Mouse (Mus musculus): ENCODE results near the gene BC025446. TPM values are rescaled to one million over a fixed set of nuclear protein-coding genes. Genes with fewer than 3 reads are reported as not detected.
"Not testable (repeated sequence)": the region's sequence is repeated elsewhere in the genome, so short reads cannot be mapped to it uniquely, and the experiment has no call there.

Gene BC025446
- polyA plus RNA-seq (2014; fragmentation: Nextera tagmentation; extraction: Ambion mirVana): not detected in 2 replicates

DNA sequence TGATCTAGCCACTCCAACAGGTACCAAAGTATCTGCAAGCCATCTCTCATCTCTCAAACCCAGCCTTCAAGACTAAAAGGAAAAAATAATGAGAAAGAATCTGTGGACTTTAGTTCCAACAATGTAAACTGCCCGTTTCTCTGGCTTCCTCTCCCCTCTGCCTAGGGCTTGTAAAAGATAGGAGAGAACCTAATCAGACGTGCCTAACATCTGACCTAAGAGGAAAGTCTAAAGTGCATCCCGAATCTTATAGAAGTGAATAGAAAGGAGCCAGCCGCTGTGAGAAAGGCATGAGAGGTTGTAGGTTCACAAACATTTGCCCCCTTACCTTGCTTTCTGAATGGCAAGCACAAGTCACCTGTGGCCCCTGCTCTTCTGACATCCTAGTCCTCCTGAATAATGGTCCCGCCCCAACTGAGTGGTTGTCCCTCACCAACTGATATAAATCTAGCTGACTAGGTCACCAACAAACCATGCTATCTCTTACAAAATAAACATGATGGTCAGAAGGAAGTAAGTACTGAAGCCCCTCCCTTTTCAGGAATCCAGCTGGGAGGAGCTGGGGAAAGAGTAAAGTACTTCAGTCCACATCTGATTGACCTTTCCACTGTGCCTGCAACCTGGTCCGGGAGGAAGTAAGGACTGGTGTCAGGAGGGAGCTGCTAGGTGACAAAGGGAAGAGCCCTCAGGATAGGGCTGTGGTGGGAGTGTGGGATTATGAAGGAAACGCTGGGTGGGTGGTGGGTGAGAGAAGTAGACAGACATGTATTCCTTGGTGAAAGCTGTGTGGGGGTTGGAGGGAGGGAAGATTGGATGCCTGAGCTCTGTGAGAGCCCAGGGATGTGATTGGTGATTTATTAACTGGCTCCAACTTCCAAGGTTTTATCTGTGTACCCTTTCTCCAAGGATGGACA, at the start of gene BC025446:
BC025446 (plus strand) TSS at position 599 of the 914 bp plus-strand sequence.
- no peak for DNase-seq (ENCODE audit: low spot score)
- H3K4me2 ChIP-seq (ENCODE audit: low read depth, severe bottlenecking): no peak within 1 kb of the TSS

DNA sequence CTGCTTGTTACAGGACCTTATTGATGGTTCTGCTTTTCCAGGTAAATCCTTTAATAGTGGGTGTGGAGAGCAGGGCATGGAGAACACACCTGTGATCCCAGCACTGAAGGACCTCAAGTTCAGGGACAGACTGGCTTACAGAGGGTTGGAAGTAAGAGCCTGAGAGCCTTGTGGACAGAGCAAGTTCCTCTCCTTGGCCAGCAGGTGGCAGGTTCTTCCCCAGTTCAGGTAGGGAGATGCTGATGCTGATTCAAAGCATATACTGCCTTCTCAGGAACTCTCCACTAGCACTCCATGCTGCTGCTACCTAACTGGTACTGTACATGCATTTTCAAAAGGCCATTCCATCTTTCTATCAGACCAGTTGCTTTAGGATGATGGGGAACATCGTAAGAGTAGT, 40.7 kb upstream of the BC025446 start:
- Histone ChIP-seq H3K9me3 (ENCODE audit: control insufficient read depth, low read length) (no peaks in the 10 kb centered on the region), H3K9ac (ENCODE audit: low read length) (no peak overlapping the region), H3K36me3 (ENCODE audit: control insufficient read depth, insufficient read depth, low read length) (no peaks in the 10 kb centered on the region), H3K4me3 (ENCODE audit: low read depth, low read length) (no peak overlapping the region), H3K27ac (replicated peaks; ENCODE audit: low read depth, low read length) (no peak overlapping the region), H3K27me3 (ENCODE audit: control insufficient read depth, insufficient read depth, low read length) (no peaks in the 10 kb centered on the region), H3K4me1 (ENCODE audit: control insufficient read depth, insufficient read depth, low read length) (no peaks in the 10 kb centered on the region), H3K4me2 (ENCODE audit: low read depth, severe bottlenecking) (no peak overlapping the region)
- ATAC-seq (ENCODE audit: insufficient number of reproducible peaks, low FRiP score, low TSS enrichment, low read depth): no peak
- peak; percentile 44 for DNase-seq (ENCODE audit: low spot score)
- 57% methylated on average over 1 of the region's 1 CpGs for WGBS

More for the DNA sequence above, at the start of gene BC025446:
- WGBS: 81% methylated on average over 7 of the region's 7 CpGs
- H3K4me1 ChIP-seq (ENCODE audit: control insufficient read depth, insufficient read depth, low read length): no peaks in the 10 kb centered on the region
- H3K9ac ChIP-seq (ENCODE audit: low read length): no peak within 1 kb of the TSS
- H3K9me3 ChIP-seq (ENCODE audit: control insufficient read depth, low read length): 0 out of 2 replicates have a peak, but pooled peaks cover 3% of the 10 kb centered on the region
- no peaks in the 10 kb centered on the region for H3K36me3 ChIP-seq (ENCODE audit: control insufficient read depth, insufficient read depth, low read length)
- no peak within 1 kb of the TSS for H3K27ac ChIP-seq (replicated peaks; ENCODE audit: low read depth, low read length)
- no peaks in the 10 kb centered on the region for H3K27me3 ChIP-seq (ENCODE audit: control insufficient read depth, insufficient read depth, low read length)
- ATAC-seq (ENCODE audit: insufficient number of reproducible peaks, low FRiP score, low TSS enrichment, low read depth): no peak
- H3K4me3 ChIP-seq (ENCODE audit: low read depth, low read length): no peak within 1 kb of the TSS

DNA sequence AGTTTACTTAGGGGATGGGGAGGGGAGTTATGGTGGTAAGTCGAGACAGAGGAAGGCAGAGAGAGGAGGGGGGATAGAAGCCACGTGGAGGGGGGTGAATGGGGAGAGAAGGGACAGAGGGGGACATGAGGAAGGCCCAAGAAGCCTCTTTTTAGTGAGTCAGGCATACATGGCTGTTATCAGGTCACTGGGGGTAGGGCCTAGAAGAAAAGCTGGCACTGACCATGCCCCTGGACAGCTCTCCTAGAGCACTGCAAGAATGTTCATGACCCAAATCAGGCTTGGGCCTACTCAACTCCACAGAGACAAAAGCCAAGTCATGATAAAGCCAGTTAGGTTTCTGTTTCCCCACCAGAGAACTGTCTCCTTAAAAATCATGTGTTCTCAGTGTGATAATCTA, 29.9 kb upstream of the BC025446 start:
- H3K27me3 ChIP-seq (ENCODE audit: control insufficient read depth, insufficient read depth, low read length): no peaks in the 10 kb centered on the region
- no peak overlapping the region for H3K27ac ChIP-seq (replicated peaks; ENCODE audit: low read depth, low read length)
- H3K36me3 ChIP-seq (ENCODE audit: control insufficient read depth, insufficient read depth, low read length): no peaks in the 10 kb centered on the region
- WGBS: 25% methylated on average over 2 of the region's 2 CpGs
- H3K4me3 ChIP-seq (ENCODE audit: low read depth, low read length): no peak overlapping the region
- no peaks in the 10 kb centered on the region for H3K4me1 ChIP-seq (ENCODE audit: control insufficient read depth, insufficient read depth, low read length)
- H3K9me3 ChIP-seq (ENCODE audit: control insufficient read depth, low read length): no peaks in the 10 kb centered on the region
- DNase-seq (ENCODE audit: low spot score) (no peak), ATAC-seq (ENCODE audit: insufficient number of reproducible peaks, low FRiP score, low TSS enrichment, low read depth) (no peak)
- no peak overlapping the region for H3K4me2 ChIP-seq (ENCODE audit: low read depth, severe bottlenecking)
- H3K9ac ChIP-seq (ENCODE audit: low read length): no peak overlapping the region

DNA sequence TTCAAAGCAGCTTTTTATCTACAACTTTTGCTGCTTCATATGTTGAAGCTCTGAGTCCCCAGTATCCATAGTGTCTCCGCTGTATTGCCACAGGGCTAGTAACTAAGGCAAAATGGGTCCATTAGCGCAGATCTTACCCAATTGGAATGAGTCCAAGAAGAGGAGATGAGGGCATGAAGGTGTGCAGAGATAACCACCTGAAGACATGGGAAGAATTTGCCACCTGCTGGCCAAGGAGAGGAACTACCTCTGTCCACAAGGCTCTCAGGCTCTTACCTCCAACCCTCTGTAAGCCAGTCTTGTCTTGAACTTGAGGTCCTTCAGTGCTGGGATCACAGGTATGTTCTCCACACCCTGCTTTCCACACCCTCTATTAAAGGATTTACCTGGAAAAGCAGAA, 27.1 kb upstream of the BC025446 start:
- no peaks in the 10 kb centered on the region for H3K27me3 ChIP-seq (ENCODE audit: control insufficient read depth, insufficient read depth, low read length)
- H3K9me3 ChIP-seq (ENCODE audit: control insufficient read depth, low read length): no peaks in the 10 kb centered on the region
- H3K4me3 ChIP-seq (ENCODE audit: low read depth, low read length): no peak overlapping the region
- H3K4me1 ChIP-seq (ENCODE audit: control insufficient read depth, insufficient read depth, low read length): no peaks in the 10 kb centered on the region
- no peak overlapping the region for H3K9ac ChIP-seq (ENCODE audit: low read length)
- H3K4me2 ChIP-seq (ENCODE audit: low read depth, severe bottlenecking): no peak overlapping the region
- ATAC-seq (ENCODE audit: insufficient number of reproducible peaks, low FRiP score, low TSS enrichment, low read depth) (no peak), DNase-seq (ENCODE audit: low spot score) (peak; percentile 29)
- WGBS: 79% methylated on average over 2 of the region's 2 CpGs
- H3K27ac ChIP-seq (replicated peaks; ENCODE audit: low read depth, low read length): no peak overlapping the region
- H3K36me3 ChIP-seq (ENCODE audit: control insufficient read depth, insufficient read depth, low read length): no peaks in the 10 kb centered on the region

DNA sequence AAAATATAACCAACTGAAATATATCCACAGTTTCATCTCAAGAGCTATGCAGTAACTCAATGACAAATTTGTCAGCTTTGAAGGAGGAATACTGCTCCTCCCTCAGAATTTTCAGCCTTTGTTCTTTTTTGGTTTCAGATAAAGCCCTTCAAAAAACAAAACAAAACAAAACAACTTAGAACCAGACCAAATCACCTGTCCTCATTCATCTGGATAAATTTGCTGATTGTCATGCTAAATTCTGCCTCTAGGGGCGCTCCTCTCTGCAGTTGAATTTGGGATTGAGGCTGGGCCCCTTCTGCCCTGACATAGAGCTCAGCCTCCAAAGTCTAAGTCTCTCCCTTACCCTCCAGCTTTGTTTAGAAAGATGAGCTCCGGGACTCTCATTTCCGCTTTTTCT, 25.6 kb upstream of the BC025446 start:
- not testable (repeated sequence) for H3K4me1 ChIP-seq (ENCODE audit: control insufficient read depth, insufficient read depth, low read length); DNase-seq (ENCODE audit: low spot score); H3K9me3 ChIP-seq (ENCODE audit: control insufficient read depth, low read length); H3K27ac ChIP-seq (replicated peaks; ENCODE audit: low read depth, low read length); H3K9ac ChIP-seq (ENCODE audit: low read length); H3K4me2 ChIP-seq (ENCODE audit: low read depth, severe bottlenecking); H3K36me3 ChIP-seq (ENCODE audit: control insufficient read depth, insufficient read depth, low read length); H3K27me3 ChIP-seq (ENCODE audit: control insufficient read depth, insufficient read depth, low read length); H3K4me3 ChIP-seq (ENCODE audit: low read depth, low read length); ATAC-seq (ENCODE audit: insufficient number of reproducible peaks, low FRiP score, low TSS enrichment, low read depth)
- 0% methylated on average over 1 of the region's 3 CpGs for WGBS

DNA sequence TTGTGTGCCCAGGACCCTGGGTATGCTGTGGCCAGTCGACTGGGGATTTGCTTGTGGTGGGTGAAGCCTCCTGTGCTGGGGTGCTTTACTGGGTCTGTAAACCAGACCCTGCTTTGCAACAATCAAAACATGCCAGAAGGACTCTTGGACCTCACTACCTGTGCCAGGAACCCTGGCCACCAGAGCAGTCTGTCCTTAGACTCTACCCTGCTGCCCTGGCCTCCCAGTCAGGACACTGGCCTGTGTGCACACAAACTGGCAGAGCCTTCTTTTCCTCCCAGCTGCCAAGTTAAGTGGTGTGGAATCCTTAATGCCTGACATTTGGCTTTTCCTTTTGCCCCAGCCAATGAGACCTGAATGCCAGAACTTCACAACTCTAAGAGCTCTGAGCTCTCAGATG, 655 bp downstream of the BC025446 start:
- no peak overlapping the region for H3K4me2 ChIP-seq (ENCODE audit: low read depth, severe bottlenecking)
- DNase-seq (ENCODE audit: low spot score): no peak
- no peaks in the 10 kb centered on the region for H3K27me3 ChIP-seq (ENCODE audit: control insufficient read depth, insufficient read depth, low read length)
- H3K4me3 ChIP-seq (ENCODE audit: low read depth, low read length): no peak overlapping the region
- ATAC-seq (ENCODE audit: insufficient number of reproducible peaks, low FRiP score, low TSS enrichment, low read depth): no peak
- 0 out of 2 replicates have a peak, but pooled peaks cover 3% of the 10 kb centered on the region for H3K9me3 ChIP-seq (ENCODE audit: control insufficient read depth, low read length)
- H3K4me1 ChIP-seq (ENCODE audit: control insufficient read depth, insufficient read depth, low read length): no peaks in the 10 kb centered on the region
- H3K36me3 ChIP-seq (ENCODE audit: control insufficient read depth, insufficient read depth, low read length): no peaks in the 10 kb centered on the region
- H3K9ac ChIP-seq (ENCODE audit: low read length): no peak overlapping the region
- H3K27ac ChIP-seq (replicated peaks; ENCODE audit: low read depth, low read length): no peak overlapping the region
- WGBS: 76% methylated on average over 1 of the region's 1 CpGs

DNA sequence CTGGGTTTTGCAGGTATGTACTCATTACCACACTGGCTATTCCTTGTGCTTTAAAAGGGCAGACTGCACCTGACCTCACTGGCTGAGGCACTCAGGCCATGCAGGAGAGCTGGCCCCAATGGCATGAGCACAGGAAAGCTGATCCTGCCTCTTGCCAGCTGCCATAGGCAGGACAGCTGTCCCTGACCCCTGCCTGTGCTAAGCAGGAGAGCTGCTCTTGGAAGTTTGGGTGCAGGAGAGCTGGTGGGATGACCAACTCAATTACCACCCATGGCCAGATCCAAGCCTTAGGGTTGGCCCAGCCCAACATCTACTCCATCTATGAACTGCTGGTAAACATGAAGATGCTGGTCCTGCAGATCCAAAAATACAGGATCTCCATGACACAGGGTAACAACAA, 5.8 kb downstream of the BC025446 start:
- no peak for ATAC-seq (ENCODE audit: insufficient number of reproducible peaks, low FRiP score, low TSS enrichment, low read depth)
- no peak for DNase-seq (ENCODE audit: low spot score)
- no peak overlapping the region for H3K27ac ChIP-seq (replicated peaks; ENCODE audit: low read depth, low read length)

DNA sequence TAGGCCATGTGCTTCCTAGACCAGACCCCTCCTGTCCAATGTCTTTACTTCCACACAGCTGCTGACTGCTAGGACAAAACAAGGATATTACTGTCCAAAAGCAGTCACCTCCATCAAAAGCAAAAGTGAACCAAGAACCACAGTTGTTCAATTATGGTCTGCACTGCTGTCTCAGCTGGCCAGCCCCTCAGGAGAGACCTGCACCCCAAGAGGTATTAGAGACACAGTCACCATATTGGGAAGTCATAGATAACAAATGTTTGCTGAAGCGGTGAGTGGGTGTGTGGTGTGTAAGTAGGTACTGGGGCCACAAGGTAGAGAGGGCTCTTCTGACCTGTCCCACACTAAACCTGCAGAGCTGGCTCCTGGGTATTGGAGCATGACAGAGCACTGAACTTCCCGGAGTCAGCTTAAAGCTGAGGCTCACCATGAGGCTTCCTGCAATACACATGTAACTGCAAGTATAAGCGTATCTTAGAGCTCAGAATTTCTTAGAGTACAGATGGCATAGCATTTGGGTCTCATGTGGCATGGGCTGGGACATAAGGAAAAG, 21.6 kb downstream of the BC025446 start:
- WGBS: 87% methylated on average over 3 of the region's 3 CpGs
- Histone ChIP-seq H3K9ac (ENCODE audit: low read length) (no peak overlapping the region), H3K36me3 (ENCODE audit: control insufficient read depth, insufficient read depth, low read length) (no peaks in the 10 kb centered on the region), H3K27ac (replicated peaks; ENCODE audit: low read depth, low read length) (no peak overlapping the region), H3K27me3 (ENCODE audit: control insufficient read depth, insufficient read depth, low read length) (no peaks in the 10 kb centered on the region), H3K9me3 (ENCODE audit: control insufficient read depth, low read length) (no peaks in the 10 kb centered on the region), H3K4me2 (ENCODE audit: low read depth, severe bottlenecking) (no peak overlapping the region), H3K4me1 (ENCODE audit: control insufficient read depth, insufficient read depth, low read length) (no peaks in the 10 kb centered on the region), H3K4me3 (ENCODE audit: low read depth, low read length) (no peak overlapping the region)
- ATAC-seq (ENCODE audit: insufficient number of reproducible peaks, low FRiP score, low TSS enrichment, low read depth): no peak
- DNase-seq (ENCODE audit: low spot score): no peak

More for the DNA sequence above, 5.8 kb downstream of the BC025446 start:
- H3K9me3 ChIP-seq (ENCODE audit: control insufficient read depth, low read length): no peaks in the 10 kb centered on the region
- no peaks in the 10 kb centered on the region for H3K27me3 ChIP-seq (ENCODE audit: control insufficient read depth, insufficient read depth, low read length)
- no peaks in the 10 kb centered on the region for H3K36me3 ChIP-seq (ENCODE audit: control insufficient read depth, insufficient read depth, low read length)
- H3K4me2 ChIP-seq (ENCODE audit: low read depth, severe bottlenecking): no peak overlapping the region
- H3K4me1 ChIP-seq (ENCODE audit: control insufficient read depth, insufficient read depth, low read length): no peaks in the 10 kb centered on the region
- H3K4me3 ChIP-seq (ENCODE audit: low read depth, low read length): no peak overlapping the region
- H3K9ac ChIP-seq (ENCODE audit: low read length): no peak overlapping the region

Data from limb, embryonic 11.5 days (tissue).